Mouse (Mus musculus): ENCODE data around the gene Rasgef1a. TPM values are rescaled to one million over a fixed set of nuclear protein-coding genes. Genes with fewer than 3 reads are reported as not detected.

Rasgef1a gene
- polyA plus RNA-seq, 1 experiment from 2014 or later, result 5.8 TPM

DNA sequence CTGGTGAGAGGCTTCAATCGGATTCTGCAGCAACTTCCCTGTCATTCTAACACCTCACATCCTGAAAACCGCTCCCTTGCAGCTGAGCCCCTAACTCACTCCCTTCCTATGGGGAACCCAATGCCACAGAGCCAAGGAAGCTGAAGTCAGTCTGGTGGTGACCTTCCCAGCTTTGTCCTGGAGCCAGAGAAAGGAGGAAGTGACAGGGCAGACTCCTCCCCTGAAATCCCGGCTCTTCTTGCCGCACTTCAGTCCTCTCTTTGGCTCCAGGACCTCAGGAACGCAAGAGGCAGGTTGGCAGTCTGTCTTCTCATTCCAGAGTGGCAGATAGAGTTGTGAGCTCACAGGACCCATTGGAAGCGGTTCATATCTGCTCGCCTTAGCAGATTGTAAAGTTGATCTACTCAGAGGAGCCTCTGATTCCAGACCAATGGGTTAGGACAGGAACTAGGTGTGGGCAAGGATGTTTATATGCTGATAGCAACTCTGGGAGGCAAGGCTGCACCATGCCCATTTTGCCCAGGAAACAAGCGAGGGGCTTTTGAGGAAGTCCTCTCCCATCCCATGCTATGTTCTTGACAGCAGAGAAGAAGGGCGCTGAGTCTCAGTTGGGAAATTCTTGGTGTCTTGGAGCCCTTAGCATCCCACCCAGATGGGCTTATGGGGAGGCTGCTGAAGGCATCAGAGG lies 25.0 kb downstream of the Rasgef1a start:
- no peak overlapping the region for H3K4me3 ChIP-seq
- H3K36me3 ChIP-seq (replicated peaks), result no peaks in the 10 kb centered on the region
- no peaks in the 10 kb centered on the region for H3K9me3 ChIP-seq
- 84% methylated on average over 9 of the region's 9 CpGs for WGBS
- H3K9ac ChIP-seq, result no peak overlapping the region
- no peaks in the 10 kb centered on the region for H3K27me3 ChIP-seq (replicated peaks)
- no peaks in the 10 kb centered on the region for H3K4me1 ChIP-seq
- H3K27ac ChIP-seq, result no peak overlapping the region
- no peak for ATAC-seq (replicated peaks)
- no peak overlapping the region for H3K4me2 ChIP-seq

DNA sequence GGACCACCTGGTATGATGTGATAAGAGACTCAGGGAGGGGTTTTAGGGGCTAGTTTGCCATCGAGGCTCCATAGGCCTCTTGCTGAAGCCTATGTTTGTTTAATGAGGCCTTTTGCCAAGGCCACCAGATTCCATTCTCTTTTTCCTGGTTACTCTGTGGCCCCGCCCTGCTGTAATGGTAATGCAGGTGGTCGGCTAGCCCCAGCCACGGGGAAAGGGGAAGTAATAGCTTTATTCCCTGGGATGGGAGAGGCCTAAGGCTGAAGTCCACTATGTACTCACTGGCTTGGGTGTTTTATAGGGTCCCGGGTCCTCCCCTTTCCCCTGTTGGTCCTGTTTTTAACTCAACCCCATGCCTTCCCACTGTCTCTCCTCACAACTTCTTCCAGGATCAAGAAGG lies 25.6 kb downstream of the Rasgef1a start:
- H3K4me1 ChIP-seq, result no peaks in the 10 kb centered on the region
- no peaks in the 10 kb centered on the region for H3K9me3 ChIP-seq
- no peak overlapping the region for H3K27ac ChIP-seq
- no peak for ATAC-seq (replicated peaks)
- H3K4me3 ChIP-seq, result no peak overlapping the region
- no peaks in the 10 kb centered on the region for H3K27me3 ChIP-seq (replicated peaks)
- no peak overlapping the region for H3K9ac ChIP-seq
- WGBS, result 78% methylated on average over 5 of the region's 5 CpGs
- H3K36me3 ChIP-seq (replicated peaks), result no peaks in the 10 kb centered on the region
- H3K4me2 ChIP-seq, result no peak overlapping the region

GRCm38 (mm10) chr6:118045180-118045579 lies 33.9 kb downstream of the Rasgef1a start:
- no peaks in the 10 kb centered on the region for H3K36me3 ChIP-seq (replicated peaks)
- no peak overlapping the region for H3K4me3 ChIP-seq
- peaks cover 3% of the 10 kb centered on the region; the same call in 1 of the 2 replicates for H3K4me1 ChIP-seq
- H3K27me3 ChIP-seq (replicated peaks), result no peaks in the 10 kb centered on the region
- no peak overlapping the region for H3K27ac ChIP-seq
- no peak overlapping the region for H3K9ac ChIP-seq
- WGBS, result 41% methylated on average over 4 of the region's 4 CpGs
- H3K4me2 ChIP-seq, result no peak overlapping the region
- H3K9me3 ChIP-seq, result no peaks in the 10 kb centered on the region
- ATAC-seq (replicated peaks), result no peak

GRCm38 (mm10) chr6:118045892-118046291 lies 34.7 kb downstream of the Rasgef1a start:
- H3K4me2 ChIP-seq, result no peak overlapping the region
- no peak overlapping the region for H3K27ac ChIP-seq
- no peaks in the 10 kb centered on the region for H3K9me3 ChIP-seq
- H3K9ac ChIP-seq, result no peak overlapping the region
- WGBS, result 72% methylated on average over 7 of the region's 7 CpGs
- H3K4me1 ChIP-seq, result peaks cover 3% of the 10 kb centered on the region; the same call in 1 of the 2 replicates
- H3K27me3 ChIP-seq (replicated peaks), result no peaks in the 10 kb centered on the region
- no peak overlapping the region for H3K4me3 ChIP-seq
- no peak for ATAC-seq (replicated peaks)
- H3K36me3 ChIP-seq (replicated peaks), result no peaks in the 10 kb centered on the region

GRCm38 (mm10) chr6:118046511-118046910 lies 35.3 kb downstream of the Rasgef1a start:
- H3K36me3 ChIP-seq (replicated peaks), result no peaks in the 10 kb centered on the region
- ATAC-seq (replicated peaks), result no peak
- WGBS, result 80% methylated on average over 3 of the region's 3 CpGs
- no peaks in the 10 kb centered on the region for H3K27me3 ChIP-seq (replicated peaks)
- H3K4me1 ChIP-seq, result peaks cover 3% of the 10 kb centered on the region; the same call in 1 of the 2 replicates
- H3K4me3 ChIP-seq, result no peak overlapping the region
- no peak overlapping the region for H3K27ac ChIP-seq
- H3K9me3 ChIP-seq, result no peaks in the 10 kb centered on the region
- H3K4me2 ChIP-seq, result no peak overlapping the region
- H3K9ac ChIP-seq, result no peak overlapping the region

GRCm38 (mm10) chr6:118046924-118047323 lies 35.7 kb downstream of the Rasgef1a start:
- Histone ChIP-seq H3K36me3 (replicated peaks) (no peaks in the 10 kb centered on the region), H3K4me2 (no peak overlapping the region), H3K9ac (no peak overlapping the region), H3K27me3 (replicated peaks) (no peaks in the 10 kb centered on the region), H3K9me3 (no peaks in the 10 kb centered on the region), H3K4me1 (peaks cover 3% of the 10 kb centered on the region; the same call in 1 of the 2 replicates), H3K4me3 (no peak overlapping the region), H3K27ac (no peak overlapping the region)
- no peak for ATAC-seq (replicated peaks)

DNA sequence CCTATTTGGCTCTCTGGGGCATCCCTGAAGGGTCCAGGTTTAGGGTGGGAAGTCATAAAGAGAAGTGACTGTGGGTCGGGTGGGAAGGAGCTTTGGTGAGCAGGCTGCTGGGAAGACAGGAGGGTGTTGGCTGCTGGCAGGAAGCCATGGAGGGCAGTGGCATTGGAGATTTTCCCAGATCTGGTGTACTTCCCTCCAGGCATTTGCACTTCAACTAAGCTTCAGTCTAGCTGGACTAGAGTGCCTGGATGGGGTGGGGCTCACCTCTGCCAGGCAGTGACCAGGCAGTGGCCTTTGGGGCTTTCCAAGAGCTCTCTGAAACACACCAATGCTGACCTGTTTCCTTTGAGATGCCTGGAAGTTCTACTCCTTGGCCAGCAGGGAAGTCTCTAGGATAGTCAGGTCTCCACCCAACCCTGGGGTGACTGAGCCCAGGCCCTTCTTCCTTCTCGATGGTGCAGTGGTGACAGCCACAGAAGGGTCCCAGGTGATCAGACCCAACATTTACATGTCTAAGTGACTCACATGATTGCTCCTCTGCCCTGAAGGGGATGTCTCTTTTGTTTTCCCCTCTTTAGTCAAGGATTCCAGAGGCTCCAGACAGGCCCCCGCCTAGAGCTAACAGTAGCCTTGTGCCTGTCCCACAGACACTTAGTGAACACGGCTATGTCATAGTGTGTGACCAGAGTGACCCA lies 36.7 kb downstream of the Rasgef1a start:
- peaks cover 3% of the 10 kb centered on the region; the same call in 1 of the 2 replicates for H3K4me1 ChIP-seq
- no peak overlapping the region for H3K9ac ChIP-seq
- H3K27me3 ChIP-seq (replicated peaks), result no peaks in the 10 kb centered on the region
- no peak overlapping the region for H3K4me3 ChIP-seq
- 74% methylated on average over 4 of the region's 4 CpGs for WGBS
- no peak overlapping the region for H3K27ac ChIP-seq
- H3K4me2 ChIP-seq, result no peak overlapping the region
- no peaks in the 10 kb centered on the region for H3K36me3 ChIP-seq (replicated peaks)
- H3K9me3 ChIP-seq, result no peaks in the 10 kb centered on the region
- ATAC-seq (replicated peaks), result no peak

GRCm38 (mm10) chr6:118049776-118050175 lies 38.5 kb downstream of the Rasgef1a start:
- no peaks in the 10 kb centered on the region for H3K36me3 ChIP-seq (replicated peaks)
- no peaks in the 10 kb centered on the region for H3K27me3 ChIP-seq (replicated peaks)
- no peak overlapping the region for H3K27ac ChIP-seq
- ATAC-seq (replicated peaks), result no peak
- no peak overlapping the region for H3K4me2 ChIP-seq
- no peaks in the 10 kb centered on the region for H3K9me3 ChIP-seq
- no peak overlapping the region for H3K9ac ChIP-seq
- H3K4me3 ChIP-seq, result no peak overlapping the region
- 88% methylated on average over 6 of the region's 6 CpGs for WGBS
- peaks cover 3% of the 10 kb centered on the region; the same call in 1 of the 2 replicates for H3K4me1 ChIP-seq

DNA sequence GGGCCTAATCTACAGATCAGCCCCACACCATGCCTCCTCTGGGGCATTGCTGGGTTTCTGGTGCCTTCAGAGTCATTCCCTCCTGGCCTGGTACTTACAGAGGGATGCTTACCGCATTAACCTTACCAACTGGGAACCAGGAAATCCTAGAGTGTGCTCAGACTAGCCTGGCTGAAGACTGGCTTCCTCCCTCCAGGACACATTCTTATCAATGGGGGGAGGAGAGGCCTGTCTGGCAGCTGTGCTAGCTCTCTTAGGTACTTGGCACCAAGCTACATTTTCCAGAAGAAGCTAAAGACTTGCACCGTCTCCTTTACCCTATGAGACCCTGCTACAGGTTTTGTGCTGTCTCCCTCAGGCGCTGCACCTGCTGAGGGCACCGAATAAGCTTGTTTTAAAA lies 40.2 kb downstream of the Rasgef1a start:
- 84% methylated on average over 4 of the region's 4 CpGs for WGBS
- Histone ChIP-seq H3K27ac (no peak overlapping the region), H3K27me3 (replicated peaks) (no peaks in the 10 kb centered on the region), H3K9ac (no peak overlapping the region), H3K4me3 (no peak overlapping the region), H3K36me3 (replicated peaks) (no peaks in the 10 kb centered on the region), H3K4me1 (peaks cover 3% of the 10 kb centered on the region; the same call in 1 of the 2 replicates), H3K9me3 (no peaks in the 10 kb centered on the region), H3K4me2 (no peak overlapping the region)
- ATAC-seq (replicated peaks), result no peak

GRCm38 (mm10) chr6:118055209-118055608 lies 44.0 kb downstream of the Rasgef1a start:
- WGBS, result 88% methylated on average over 10 of the region's 10 CpGs
- Histone ChIP-seq H3K9ac (no peak overlapping the region), H3K4me2 (no peak overlapping the region), H3K27ac (no peak overlapping the region), H3K9me3 (no peaks in the 10 kb centered on the region), H3K4me3 (no peak overlapping the region), H3K36me3 (replicated peaks) (no peaks in the 10 kb centered on the region), H3K4me1 (no peaks in the 10 kb centered on the region), H3K27me3 (replicated peaks) (no peaks in the 10 kb centered on the region)
- no peak for ATAC-seq (replicated peaks)

- Histone ChIP-seq H3K9ac (no peak overlapping the region), H3K36me3 (replicated peaks) (no peaks in the 10 kb centered on the region), H3K9me3 (no peaks in the 10 kb centered on the region), H3K4me2 (no peak overlapping the region), H3K4me1 (peaks cover 13% of the 10 kb centered on the region), H3K27ac (no peak overlapping the region), H3K27me3 (replicated peaks) (0 out of 2 replicates have a peak, but pooled peaks cover 5% of the 10 kb centered on the region), H3K4me3 (no peak overlapping the region)
- ATAC-seq (replicated peaks), result no peak
- 95% methylated on average over 4 of the region's 4 CpGs for WGBS
Measured at GRCm38 (mm10) chr6:118061266-118061665, 50.0 kb downstream of the Rasgef1a start.

DNA sequence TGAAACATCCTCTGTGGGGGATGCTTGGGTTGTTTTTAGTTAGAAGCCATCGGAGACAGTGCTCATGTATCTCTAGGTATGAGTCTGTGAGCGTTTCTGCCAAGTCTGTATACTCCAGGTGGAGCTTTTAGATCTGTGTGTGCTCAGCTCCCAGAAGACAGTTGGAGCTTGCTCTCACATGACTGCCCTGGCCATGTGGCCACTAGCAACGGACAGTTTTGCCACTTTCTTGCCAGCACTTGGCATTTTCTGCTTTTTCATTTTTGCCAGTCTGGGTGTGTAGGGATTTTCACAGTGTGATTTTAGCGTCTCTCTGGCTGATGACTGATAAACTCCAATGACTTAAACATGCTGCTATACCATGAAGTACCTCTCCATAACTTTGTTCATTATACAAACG lies 52.0 kb downstream of the Rasgef1a start:
- Histone ChIP-seq H3K9ac (no peak overlapping the region), H3K27me3 (replicated peaks) (0 out of 2 replicates have a peak, but pooled peaks cover 5% of the 10 kb centered on the region), H3K4me2 (no peak overlapping the region), H3K9me3 (no peaks in the 10 kb centered on the region), H3K4me3 (no peak overlapping the region), H3K27ac (no peak overlapping the region), H3K4me1 (peaks cover 23% of the 10 kb centered on the region), H3K36me3 (replicated peaks) (no peaks in the 10 kb centered on the region)
- ATAC-seq (replicated peaks), result no peak
- 77% methylated on average over 5 of the region's 5 CpGs for whole genome bisulfite sequencing
